Comparison of ENCODE assay signal across 9 mouse cellular contexts in genomic region chr12:100995607-100996377, GRCm38 (mm10). TPM values are rescaled to one million over a fixed set of nuclear protein-coding genes. Genes with fewer than 3 reads are reported as not detected.
DNase-seq lines count a peak whose midpoint lies in the region; ATAC-seq lines count a peak whose summit lies in the region.
"Had no signal": no experiment of that assay in that cellular context is flagged by ENCODE, and none has a peak within 500 bp of the region (broad histone marks: within the 10 kb centered on the region; RNA-seq: fewer than 3 reads in every experiment).

No protein-coding gene starts in this region.

- no peak for DNase-seq in liver, embryonic 11.5 days (ENCODE audit: low spot score)
- DNase-seq in liver = no peak
- no peak for DNase-seq in forebrain, embryonic 11.5 days (ENCODE audit: low spot score)
- peak; percentile 67 to 83 for DNase-seq in kidney, postnatal 25 days
- peak; percentile 53 for DNase-seq in retina, embryonic 14.5 days (ENCODE audit: low spot score)
- DNase-seq in cerebellum, postnatal 36 days = no peak
- DNase-seq in left cerebral cortex, postnatal 25 days (ENCODE audit: low spot score in 2 of 2) = no peak
- DNase-seq: thymus, postnatal 25 days had no signal

- WGBS in liver, embryonic 11.5 days = 72% methylated on average over 16 of the region's 16 CpGs
- whole genome bisulfite sequencing in forebrain, embryonic 11.5 days = 32% methylated on average over 16 of the region's 16 CpGs

- H3K36me3 ChIP-seq in liver, embryonic 11.5 days (ENCODE audit: control insufficient read depth, insufficient read depth, low read length) = no peaks in the 10 kb centered on the region
- no peaks in the 10 kb centered on the region; the same call in 1 of the 2 replicates for H3K36me3 ChIP-seq in forebrain, embryonic 11.5 days (ENCODE audit: control insufficient read depth, insufficient read depth, low read length)

- H3K4me1 ChIP-seq in liver, embryonic 11.5 days (replicated peaks; ENCODE audit: control insufficient read depth, insufficient read depth, low read length) = peaks cover 51% of the 10 kb centered on the region
- H3K4me1 ChIP-seq in forebrain, embryonic 11.5 days (replicated peaks; ENCODE audit: control insufficient read depth, insufficient read depth, low read length) = peaks cover 28% of the 10 kb centered on the region

- H3K4me2 ChIP-seq in liver, embryonic 11.5 days = peak overlapping the region; percentile 24; the same call in 1 of the 2 replicates
- H3K4me2 ChIP-seq in forebrain, embryonic 11.5 days (ENCODE audit: low read depth, low read length, severe bottlenecking) = no peak overlapping the region

- ATAC-seq in liver, embryonic 11.5 days (replicated peaks; ENCODE audit: low FRiP score) = no peak
- 0 out of 2 replicates have a peak, but pooled peaks have one; percentile 19 for ATAC-seq in forebrain, embryonic 11.5 days (replicated peaks; ENCODE audit: low FRiP score)
- ATAC-seq in frontal cortex, adult (ENCODE audit: low TSS enrichment) = no peak

- no peaks in the 10 kb centered on the region for H3K9me3 ChIP-seq in liver, embryonic 11.5 days (ENCODE audit: control insufficient read depth, low read length)
- H3K9me3 ChIP-seq in forebrain, embryonic 11.5 days (ENCODE audit: control insufficient read depth, low read length) = no peaks in the 10 kb centered on the region

- intact Hi-C loops in left cerebral cortex, postnatal 25 days (cut with DNase I) = no loop called here

- H3K9ac ChIP-seq in liver, embryonic 11.5 days (ENCODE audit: low read depth, low read length) = no peak overlapping the region
- H3K9ac ChIP-seq in forebrain, embryonic 11.5 days (ENCODE audit: low read length) = peak overlapping the region; percentile 14; the same call in 1 of the 2 replicates

- no peaks in the 10 kb centered on the region for H3K27me3 ChIP-seq in liver, embryonic 11.5 days (replicated peaks; ENCODE audit: control insufficient read depth, insufficient read depth, low read length)
- H3K27me3 ChIP-seq in forebrain, embryonic 11.5 days (ENCODE audit: control insufficient read depth, insufficient read depth, low read length) = no peaks in the 10 kb centered on the region

- no peak overlapping the region for H3K27ac ChIP-seq in liver, embryonic 11.5 days (ENCODE audit: low read depth, low read length)
- peak overlapping the region; percentile 53 for H3K27ac ChIP-seq in forebrain, embryonic 11.5 days (ENCODE audit: low read depth, low read length)

- H3K4me3 ChIP-seq in liver, embryonic 11.5 days (ENCODE audit: low read depth, low read length) = no peak overlapping the region
- no peak overlapping the region for H3K4me3 ChIP-seq in forebrain, embryonic 11.5 days (ENCODE audit: low read depth, low read length)

RNA-seq across cellular contexts. Expression of gene Ccdc88c, which starts 33.1 kb away (rescaled TPM):
- polyA plus RNA-seq in liver, embryonic 11.5 days (2014; fragmentation: Nextera tagmentation; extraction: Ambion mirVana) = 11.8 and 13.3 TPM in 2 replicates
- 22.5 and 27.7 TPM in 2 replicates for polyA plus RNA-seq in forebrain, embryonic 11.5 days (2014; fragmentation: Nextera tagmentation; extraction: Ambion mirVana)
- 10 to 100 TPM; 21.9 to 25.5 TPM for total RNA-seq in left cerebral cortex, postnatal 25 days (2021)

Comparison
In these comparisons a context has a peak if more than half of its experiments do, and no peak if none do; other contexts are left out.
1. DNase-seq: peak in kidney, postnatal 25 days (2 of 2) and retina, embryonic 14.5 days (single experiment); none in liver, embryonic 11.5 days (single experiment), liver (single experiment), forebrain, embryonic 11.5 days (single experiment), cerebellum, postnatal 36 days (0 of 2) and left cerebral cortex, postnatal 25 days (0 of 2).